Mouse (Mus musculus): Measurements from ENCODE around the gene Gm49318.

Gene Gm49318

GRCm38 (mm10) chr9:22067195-22067594 is 3.9 kb downstream of the Gm49318 start:
- DNase-seq = no peak

- peak; percentile 73 for DNase-seq
Observed at GRCm38 (mm10) chr9:22066433-22066832, 4.6 kb downstream of the Gm49318 start.

GRCm38 (mm10) chr9:22065642-22066041 is 5.4 kb downstream of the Gm49318 start:
- no peak for DNase-seq

GRCm38 (mm10) chr9:22064341-22064740 is 6.7 kb downstream of the Gm49318 start:
- peak; percentile 55 for DNase-seq

GRCm38 (mm10) chr9:22061339-22061738 is 9.7 kb downstream of the Gm49318 start:
- no peak for DNase-seq

GRCm38 (mm10) chr9:22058011-22058424 is 13.0 kb downstream of the Gm49318 start:
- DNase-seq = peak; percentile 23

- no peak for DNase-seq
Observed at GRCm38 (mm10) chr9:22057031-22057517, 14.0 kb downstream of the Gm49318 start.

GRCm38 (mm10) chr9:22056303-22056910 is 14.7 kb downstream of the Gm49318 start:
- no peak for DNase-seq

- peak; percentile 24 for DNase-seq
Observed at GRCm38 (mm10) chr9:22055713-22056112, 15.3 kb downstream of the Gm49318 start.

GRCm38 (mm10) chr9:22054411-22055076 is 16.5 kb downstream of the Gm49318 start:
- DNase-seq = peak; percentile 80

- no peak for DNase-seq
Observed at GRCm38 (mm10) chr9:22053657-22054056, 17.4 kb downstream of the Gm49318 start.

GRCm38 (mm10) chr9:22051958-22052254 is 19.2 kb downstream of the Gm49318 start, which contains the start of gene Elavl3:
Gene Elavl3 (minus strand): TSS chr9:22052023.
- peak; percentile 89 for DNase-seq

- DNase-seq = peak; percentile 69
Observed at GRCm38 (mm10) chr9:22051161-22051957, 19.7 kb downstream of the Gm49318 start.

GRCm38 (mm10) chr9:22050351-22050889 is 20.6 kb downstream of the Gm49318 start:
- DNase-seq = peak; percentile 63

GRCm38 (mm10) chr9:22049721-22050270 is 21.3 kb downstream of the Gm49318 start:
- no peak for DNase-seq

- no peak for DNase-seq
Observed at GRCm38 (mm10) chr9:22049315-22049714, 21.7 kb downstream of the Gm49318 start.

GRCm38 (mm10) chr9:22047329-22047728 is 23.7 kb downstream of the Gm49318 start:
- DNase-seq = no peak

GRCm38 (mm10) chr9:22041832-22042231 is 29.2 kb downstream of the Gm49318 start:
- no peak for DNase-seq

- no peak for DNase-seq
Observed at GRCm38 (mm10) chr9:22037826-22038225, 33.2 kb downstream of the Gm49318 start.

GRCm38 (mm10) chr9:22035300-22036044 is 35.6 kb downstream of the Gm49318 start:
- DNase-seq = no peak

GRCm38 (mm10) chr9:22030386-22030785 is 40.7 kb downstream of the Gm49318 start:
- no peak for DNase-seq

GRCm38 (mm10) chr9:22028467-22028866 is 42.6 kb downstream of the Gm49318 start:
- no peak for DNase-seq

Measured in right cerebral cortex, postnatal 14 days (tissue).